Comparison of ENCODE assay signal across 32 mouse cellular contexts in genomic region chr17:66664796-66665195, GRCm38 (mm10).
"Had no signal": no experiment of that assay in that cellular context is flagged by ENCODE, and none has a peak within 500 bp of the region (broad histone marks: within the 10 kb centered on the region; RNA-seq: fewer than 3 reads in every experiment).

No protein-coding gene starts in this region.

- H3K4me3 ChIP-seq: heart, embryonic 12.5 days; heart, embryonic 13.5 days; heart, embryonic 15.5 days; hindbrain, embryonic 10.5 days; hindbrain, embryonic 12.5 days; hindbrain, embryonic 13.5 days; hindbrain, embryonic 15.5 days; intestine, embryonic 15.5 days; kidney, embryonic 15.5 days; layer of hippocampus, adult 2 months; left cerebral cortex, adult 2 months had no signal

- DNase-seq: heart, postnatal 10 days; heart, postnatal 36 days; kidney, adult 11 months; kidney, adult 18-20 months; kidney, adult 2 months; kidney, adult 8-10 months; kidney, adult 9 months; kidney, postnatal 10 days; kidney, postnatal 14 days; kidney, postnatal 25 days; kidney, postnatal 36 days; kidney, postnatal 4 days; layer of hippocampus, adult 9-11 months; layer of hippocampus, postnatal 36 days had no signal

- H3K4me2 ChIP-seq: heart, embryonic 11.5 days; heart, embryonic 12.5 days; heart, embryonic 13.5 days; heart, embryonic 15.5 days; hindbrain, embryonic 12.5 days; hindbrain, embryonic 13.5 days; hindbrain, embryonic 14.5 days; hindbrain, embryonic 15.5 days; intestine, embryonic 15.5 days; kidney, embryonic 15.5 days had no signal

- H3K9me3 ChIP-seq: heart, embryonic 12.5 days; heart, embryonic 13.5 days; heart, embryonic 15.5 days; hindbrain, embryonic 10.5 days; hindbrain, embryonic 12.5 days; hindbrain, embryonic 13.5 days; hindbrain, embryonic 15.5 days; intestine, embryonic 15.5 days; kidney, embryonic 15.5 days had no signal

- H3K27me3 ChIP-seq: heart, embryonic 12.5 days; heart, embryonic 13.5 days; heart, embryonic 15.5 days; hindbrain, embryonic 12.5 days; hindbrain, embryonic 13.5 days; hindbrain, embryonic 15.5 days; intestine, embryonic 15.5 days; kidney, embryonic 15.5 days had no signal

- H3K4me1 ChIP-seq: heart, embryonic 12.5 days; heart, embryonic 13.5 days; heart, embryonic 15.5 days; hindbrain, embryonic 12.5 days; hindbrain, embryonic 13.5 days; hindbrain, embryonic 15.5 days; intestine, embryonic 15.5 days; kidney, embryonic 15.5 days had no signal

- H3K27ac ChIP-seq: heart, embryonic 13.5 days; heart, embryonic 15.5 days; hindbrain, embryonic 10.5 days; hindbrain, embryonic 12.5 days; hindbrain, embryonic 13.5 days; hindbrain, embryonic 14.5 days; hindbrain, embryonic 15.5 days; hindbrain, postnatal 0 days; intestine, embryonic 15.5 days; kidney, embryonic 15.5 days; kidney, postnatal 0 days; layer of hippocampus, adult 2 months; left cerebral cortex, adult 2 months had no signal

- ATAC-seq: hindbrain, embryonic 16.5 days; hindbrain, postnatal 0 days; inflammation-experienced regulatory T-cells, adult 6 months; intestine, postnatal 0 days had no signal

- H3K9ac ChIP-seq: heart, embryonic 12.5 days; heart, embryonic 13.5 days; heart, embryonic 15.5 days; hindbrain, embryonic 12.5 days; hindbrain, embryonic 13.5 days; hindbrain, embryonic 14.5 days; hindbrain, embryonic 15.5 days; intestine, embryonic 15.5 days; kidney, embryonic 15.5 days had no signal

- H3K36me3 ChIP-seq: heart, embryonic 15.5 days; hindbrain, embryonic 10.5 days; hindbrain, embryonic 12.5 days; hindbrain, embryonic 13.5 days; hindbrain, embryonic 15.5 days; intestine, embryonic 15.5 days; kidney, embryonic 15.5 days had no signal
